Mouse (Mus musculus): ENCODE measurements at regions not wholly inside any gene's neighbourhood (a gene's known extent, or its start where the extent isn't known, plus 50 kb on each side); places are given as distances from the start of the nearest gene placed in this dataset.

- DNase-seq (ENCODE audit: low spot score in 2 of 2): no peak
Measured at GRCm38 (mm10) chr6:135610504-135611096, 248.3 kb downstream of the Emp1 start.

GRCm38 (mm10) chr6:135627928-135628327 is 265.6 kb downstream of the Emp1 start:
- no peak for DNase-seq (ENCODE audit: low spot score in 2 of 2)

GRCm38 (mm10) chr6:135629236-135629635 is 266.9 kb downstream of the Emp1 start:
- no peak for DNase-seq (ENCODE audit: low spot score in 2 of 2)

- no peak for DNase-seq (ENCODE audit: low spot score in 2 of 2)
Measured at GRCm38 (mm10) chr6:135632671-135633070, 270.3 kb downstream of the Emp1 start.

GRCm38 (mm10) chr6:135636648-135637047 is 274.3 kb downstream of the Emp1 start:
- no peak for DNase-seq (ENCODE audit: low spot score in 2 of 2)

- no peak for DNase-seq (ENCODE audit: low spot score in 2 of 2)
Measured at GRCm38 (mm10) chr6:135642711-135643110, 280.4 kb downstream of the Emp1 start.

GRCm38 (mm10) chr6:135646177-135646576 is 283.8 kb downstream of the Emp1 start:
- DNase-seq (ENCODE audit: low spot score in 2 of 2): no peak

GRCm38 (mm10) chr6:135653002-135653401 is 290.7 kb downstream of the Emp1 start:
- DNase-seq (ENCODE audit: low spot score in 2 of 2): no peak

- DNase-seq (ENCODE audit: low spot score in 2 of 2): no peak
Measured at GRCm38 (mm10) chr6:135662386-135662785, 300.0 kb downstream of the Emp1 start.

GRCm38 (mm10) chr6:135662801-135663537 is 300.6 kb downstream of the Emp1 start:
- DNase-seq (ENCODE audit: low spot score in 2 of 2): no peak
